Mouse (Mus musculus) thymus, postnatal 25 days (tissue): Measurements from ENCODE around the gene Mr1.
"Not testable (repeated sequence)": the region's sequence is repeated elsewhere in the genome, so short reads cannot be mapped to it uniquely, and the experiment has no call there.

Source experiments
- DNase-seq: peaks from one replicate; pipeline ENCODE4 v3.0.0; 2022

Mr1 gene

DNA sequence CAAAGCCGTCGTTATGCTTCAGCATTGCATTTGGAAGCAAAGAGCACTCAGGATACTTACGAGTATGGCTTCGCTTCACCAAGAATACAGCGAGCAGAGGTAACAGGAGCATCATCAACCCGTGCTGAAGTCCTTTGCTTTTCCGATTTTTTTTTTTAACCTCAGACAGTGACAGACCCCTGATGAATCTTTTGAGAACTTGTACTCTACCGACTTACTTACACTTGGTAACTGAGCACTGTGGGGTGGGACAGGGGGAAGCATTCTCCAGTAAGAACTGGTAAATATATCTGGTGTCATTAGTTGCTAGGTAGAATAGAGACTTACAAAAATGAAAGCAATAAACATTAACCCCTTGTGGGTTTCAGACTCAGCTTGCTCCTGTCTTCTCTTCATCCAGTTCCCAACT is at the start of gene Mr1:
Gene Mr1, minus strand, starts transcription at position 243 of the 409 bp plus-strand sequence.
- peak; percentile 53 for DNase-seq

DNA sequence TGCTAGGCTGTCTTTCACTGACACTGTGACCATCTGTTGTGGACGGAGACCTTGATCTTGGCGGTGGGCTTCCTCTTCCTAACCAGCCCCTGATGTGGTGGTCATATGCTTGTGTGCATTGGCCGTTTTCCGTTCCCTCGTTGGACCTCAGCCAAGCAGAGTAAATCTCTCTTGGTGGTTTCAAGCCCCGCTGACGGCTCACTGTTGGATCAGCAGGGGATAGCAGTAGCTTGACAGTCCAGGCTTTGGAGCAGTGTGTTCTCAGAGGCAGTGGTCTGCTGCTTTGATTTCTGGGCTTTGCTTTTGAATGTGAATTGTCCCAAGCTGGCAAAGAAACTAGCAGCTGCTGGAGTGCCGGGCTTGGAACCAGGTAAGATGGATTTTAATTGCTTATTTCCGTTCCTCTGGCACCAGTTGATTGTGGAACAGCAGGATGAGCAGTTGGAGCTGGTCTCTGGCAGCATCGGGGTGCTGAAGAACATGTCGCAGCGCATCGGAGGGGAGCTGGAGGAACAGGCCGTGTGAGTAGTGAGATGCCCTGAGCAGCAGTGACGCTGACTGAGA is 46.3 kb upstream of the Mr1 start:
- DNase-seq, result no peak

DNA sequence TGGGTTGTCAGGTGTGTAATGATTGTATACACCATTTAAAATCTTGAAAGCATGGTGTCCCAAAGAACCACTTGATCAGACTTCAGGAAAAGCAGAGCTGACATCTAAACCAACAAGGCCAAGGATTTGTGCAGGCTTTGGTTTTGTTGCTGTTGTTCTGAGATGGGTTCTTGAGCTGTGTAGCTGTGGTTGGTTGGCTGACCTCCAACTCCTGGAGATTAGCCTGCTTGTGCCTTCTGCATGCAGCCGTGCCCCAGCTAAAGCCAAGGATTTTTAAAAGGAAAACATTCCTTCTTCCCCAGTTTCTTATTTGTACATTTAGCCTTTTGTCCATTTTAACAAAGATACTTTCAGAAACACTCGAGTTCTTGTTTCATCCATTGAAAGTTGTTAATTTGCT is 45.1 kb upstream of the Mr1 start:
- DNase-seq, result no peak

DNA sequence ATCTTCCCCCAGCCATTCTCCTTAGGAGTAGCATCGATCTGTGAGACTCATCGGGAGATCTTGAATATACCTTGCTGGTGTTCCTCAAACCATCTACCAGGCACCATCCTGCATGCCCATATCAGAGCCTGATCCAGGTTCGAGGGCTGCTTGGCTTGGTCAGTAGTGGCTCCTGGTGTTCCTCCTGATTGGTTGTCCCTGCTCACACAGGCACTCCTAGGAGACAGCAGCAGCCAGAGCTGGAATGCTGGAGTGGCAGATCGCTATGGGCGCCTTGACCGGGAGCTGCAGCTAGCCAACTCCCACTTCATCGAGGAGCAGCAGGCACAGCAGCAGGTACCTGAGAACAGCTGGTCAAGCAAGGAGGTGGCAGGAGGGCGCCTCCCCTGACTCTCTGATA is 44.6 kb upstream of the Mr1 start:
- no peak for DNase-seq

DNA sequence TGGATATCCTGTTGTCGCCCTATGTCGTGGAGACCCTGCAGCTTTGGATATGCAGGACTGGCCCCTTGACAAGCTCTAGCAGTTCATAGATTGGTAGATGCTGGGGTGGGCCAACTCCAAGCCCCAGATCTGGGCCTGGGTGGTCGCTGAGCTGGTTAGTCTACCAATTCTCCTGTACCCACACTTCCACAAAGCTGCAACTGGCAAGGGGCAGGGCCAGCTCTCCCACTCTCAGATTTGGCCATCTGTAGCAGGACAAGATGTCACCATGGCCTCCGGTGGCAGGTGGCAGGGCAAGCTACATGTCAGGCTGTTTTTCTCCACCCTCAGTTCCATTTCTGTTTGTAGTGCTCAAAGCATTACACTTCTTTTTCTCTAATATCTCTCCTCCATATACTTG is 42.0 kb upstream of the Mr1 start:
- DNase-seq, result no peak

DNA sequence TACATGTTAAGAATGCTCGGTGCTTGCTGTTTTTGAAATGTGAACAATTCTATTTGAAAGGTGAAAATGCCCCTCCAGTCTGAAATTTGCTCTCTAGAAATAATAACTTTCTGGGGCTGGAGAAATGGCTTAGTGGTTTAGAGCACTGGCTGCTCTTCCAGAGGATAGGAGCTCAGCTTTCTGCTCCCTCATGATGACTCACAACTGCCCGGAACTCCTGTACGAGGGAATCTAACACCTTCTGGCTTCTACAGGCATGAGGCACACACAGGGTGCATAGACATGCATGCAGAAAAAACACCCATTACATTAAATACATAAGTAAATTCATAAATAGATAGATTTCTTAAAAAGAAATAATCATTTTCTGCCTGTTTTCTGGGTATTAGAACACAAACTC is 37.6 kb upstream of the Mr1 start:
- no peak for DNase-seq

DNA sequence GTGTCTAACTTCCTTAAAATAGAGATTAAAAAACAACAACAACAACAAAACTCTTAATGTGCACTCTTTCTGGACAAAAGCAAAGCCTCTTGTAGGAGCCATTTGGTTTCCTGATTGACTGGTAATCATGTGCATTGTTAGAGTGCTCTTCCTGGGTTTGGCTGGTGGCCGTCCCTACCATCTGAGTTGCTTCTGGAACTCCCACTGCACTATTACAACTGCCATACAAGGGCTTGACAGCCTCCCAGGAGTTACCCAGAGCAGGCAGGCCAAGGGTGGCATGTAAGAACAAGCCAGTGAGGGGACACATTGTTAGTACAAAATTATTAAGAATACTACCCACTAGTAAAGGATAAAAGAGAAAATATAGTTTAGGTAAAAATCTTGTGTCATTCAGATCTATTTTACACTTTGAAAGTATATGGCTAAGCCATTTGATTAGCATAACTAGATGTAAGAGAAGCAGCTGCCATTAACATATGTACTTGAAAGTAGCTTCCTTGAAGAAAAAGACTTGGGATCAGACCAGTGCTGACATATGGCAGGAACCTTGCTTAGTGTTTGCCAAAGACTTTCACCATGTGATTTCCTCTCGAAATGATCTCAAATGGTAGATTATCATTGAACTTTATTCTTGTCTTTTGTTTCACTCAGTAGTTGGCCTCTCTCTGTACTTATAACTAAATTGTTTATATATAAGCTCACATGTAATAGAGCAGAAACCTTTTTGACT is 31.7 kb upstream of the Mr1 start:
- no peak for DNase-seq

DNA sequence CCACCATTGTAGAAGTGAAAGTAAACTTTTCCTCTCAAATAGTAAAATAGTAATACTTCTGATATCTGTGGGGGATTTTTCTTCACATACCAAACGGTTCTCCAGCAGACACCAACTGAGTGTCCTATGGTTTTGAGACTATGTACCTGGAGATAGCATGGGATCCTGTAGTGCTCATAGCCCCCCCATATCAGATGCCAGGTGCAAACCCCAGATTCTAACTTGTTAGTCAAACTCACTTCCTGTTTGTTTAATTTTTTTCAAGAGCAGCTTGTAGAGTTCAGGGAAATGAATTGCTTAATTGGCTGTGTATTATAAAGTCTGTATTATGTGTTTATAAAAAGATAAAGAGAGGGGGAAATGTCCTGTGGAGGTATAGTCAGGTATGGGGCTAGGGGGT is 27.8 kb upstream of the Mr1 start:
- DNase-seq, result peak; percentile 42

DNA sequence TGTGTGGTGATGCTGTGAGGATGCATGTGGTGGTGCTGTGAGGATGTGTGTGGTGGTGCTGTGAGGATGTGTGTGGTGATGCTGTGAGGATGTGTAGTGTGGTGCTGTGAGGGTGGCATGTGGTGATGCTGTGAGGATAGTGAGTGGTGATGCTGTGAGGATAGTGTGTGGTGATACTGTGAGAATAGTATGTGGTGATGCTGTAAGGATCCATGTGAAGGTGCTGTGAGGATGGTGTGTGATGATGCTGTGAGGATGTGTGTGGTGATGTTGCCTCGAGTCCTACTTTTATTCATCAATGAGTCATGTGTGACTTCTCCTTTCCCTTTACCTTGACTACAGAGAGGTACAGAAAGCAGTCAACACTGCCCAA is 27.0 kb upstream of the Mr1 start:
- DNase-seq, result not testable (repeated sequence)

DNA sequence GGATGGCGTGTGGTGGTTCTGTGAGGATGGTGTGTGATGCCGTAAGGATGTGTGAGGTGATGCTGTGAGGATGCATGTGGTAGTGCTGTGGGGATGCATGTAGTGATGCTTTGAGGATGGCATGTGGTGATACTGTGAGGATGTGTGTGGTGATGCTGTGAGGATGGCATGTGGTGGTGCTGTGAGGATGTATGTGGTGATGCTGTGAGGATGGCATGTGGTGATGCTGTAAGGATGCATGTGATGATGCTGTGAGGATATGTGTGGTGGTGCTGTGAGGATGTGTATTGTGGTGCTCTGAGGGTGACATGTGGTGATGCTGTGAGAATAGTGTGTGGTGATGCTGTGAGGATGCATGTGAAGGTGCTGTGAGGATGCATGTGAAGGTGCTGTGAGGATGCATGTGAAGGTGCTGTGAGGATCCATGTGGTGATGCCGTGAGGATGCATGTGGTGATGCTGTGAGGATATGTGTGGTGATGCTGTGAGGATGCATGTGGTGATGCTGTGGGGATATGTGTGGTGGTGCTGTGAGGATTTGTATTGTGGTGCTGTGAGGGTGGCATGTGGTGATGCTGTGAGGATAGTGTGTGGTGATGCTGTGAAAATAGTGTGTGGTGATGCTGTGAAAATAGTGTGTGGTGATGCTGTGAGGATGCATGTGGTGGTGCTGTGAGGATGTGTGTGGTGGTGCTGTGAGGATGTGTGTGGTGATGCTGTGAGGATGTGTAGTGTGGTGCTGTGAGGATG is 26.5 kb upstream of the Mr1 start:
- DNase-seq, result no peak

DNA sequence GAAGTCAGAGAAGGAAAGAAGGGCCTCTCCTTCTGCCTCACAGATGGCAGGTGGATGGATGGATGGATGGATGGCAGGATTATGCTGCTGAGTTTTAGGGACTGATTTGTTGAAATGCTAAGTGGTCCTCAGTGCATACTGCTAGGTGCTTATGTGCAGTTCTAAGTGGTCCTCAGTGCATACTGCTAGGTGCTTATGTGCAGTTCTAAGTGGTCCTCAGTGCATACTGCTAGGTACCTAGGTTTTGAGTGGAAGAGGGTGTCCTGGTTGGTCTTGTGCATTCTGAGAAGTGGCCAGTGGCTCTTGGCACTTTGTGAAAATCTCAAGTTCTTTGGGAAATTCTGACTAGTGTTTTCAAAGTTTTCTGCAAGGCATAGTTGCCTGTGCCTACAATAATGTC is 23.3 kb upstream of the Mr1 start:
- no peak for DNase-seq

DNA sequence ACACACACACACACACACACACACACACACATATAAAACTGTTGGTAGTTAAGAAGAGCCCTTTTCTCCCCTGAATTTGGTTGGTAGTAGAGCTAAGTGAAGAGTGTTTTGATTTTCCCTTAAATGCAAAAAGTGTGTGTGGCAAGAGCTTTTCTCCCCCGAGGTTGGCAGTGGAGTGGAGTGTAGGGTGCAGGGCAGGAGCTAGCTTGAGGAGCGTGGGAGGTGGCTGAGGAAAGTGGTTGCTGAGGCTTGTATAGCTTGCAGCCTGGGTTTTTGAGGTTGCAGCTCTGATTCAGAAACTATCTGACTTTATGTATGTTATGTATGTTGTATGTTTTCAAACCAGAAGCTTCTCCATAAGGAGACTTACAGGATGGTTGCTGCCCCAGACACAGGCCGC is 20.8 kb upstream of the Mr1 start:
- no peak for DNase-seq

DNA sequence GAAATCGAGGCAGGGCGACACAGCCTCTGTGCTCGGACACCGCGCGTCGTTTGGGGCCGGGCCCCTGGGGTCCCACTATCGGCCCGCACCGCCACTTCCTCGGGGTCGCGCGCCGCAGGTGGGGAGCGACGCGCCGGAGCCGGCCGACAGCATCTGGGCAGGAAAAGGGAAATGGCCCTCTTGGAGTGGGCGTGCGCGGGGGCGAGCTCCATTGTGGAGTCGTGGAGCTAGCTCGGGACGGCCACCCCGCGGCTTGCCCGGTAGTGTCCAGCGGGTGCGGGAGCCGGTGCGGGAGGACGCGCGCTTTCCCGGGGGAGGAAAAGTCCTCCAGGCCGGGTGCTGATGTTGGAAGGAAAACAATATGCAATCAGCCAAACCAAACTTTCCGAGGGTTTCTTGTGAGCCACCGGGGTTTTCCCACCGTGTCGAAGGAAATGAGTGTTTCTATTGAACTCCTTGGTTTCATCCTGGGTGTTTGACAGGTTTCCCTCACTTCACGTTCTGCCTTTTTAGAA is 12.4 kb upstream of the Mr1 start:
- DNase-seq, result peak; percentile 70

DNA sequence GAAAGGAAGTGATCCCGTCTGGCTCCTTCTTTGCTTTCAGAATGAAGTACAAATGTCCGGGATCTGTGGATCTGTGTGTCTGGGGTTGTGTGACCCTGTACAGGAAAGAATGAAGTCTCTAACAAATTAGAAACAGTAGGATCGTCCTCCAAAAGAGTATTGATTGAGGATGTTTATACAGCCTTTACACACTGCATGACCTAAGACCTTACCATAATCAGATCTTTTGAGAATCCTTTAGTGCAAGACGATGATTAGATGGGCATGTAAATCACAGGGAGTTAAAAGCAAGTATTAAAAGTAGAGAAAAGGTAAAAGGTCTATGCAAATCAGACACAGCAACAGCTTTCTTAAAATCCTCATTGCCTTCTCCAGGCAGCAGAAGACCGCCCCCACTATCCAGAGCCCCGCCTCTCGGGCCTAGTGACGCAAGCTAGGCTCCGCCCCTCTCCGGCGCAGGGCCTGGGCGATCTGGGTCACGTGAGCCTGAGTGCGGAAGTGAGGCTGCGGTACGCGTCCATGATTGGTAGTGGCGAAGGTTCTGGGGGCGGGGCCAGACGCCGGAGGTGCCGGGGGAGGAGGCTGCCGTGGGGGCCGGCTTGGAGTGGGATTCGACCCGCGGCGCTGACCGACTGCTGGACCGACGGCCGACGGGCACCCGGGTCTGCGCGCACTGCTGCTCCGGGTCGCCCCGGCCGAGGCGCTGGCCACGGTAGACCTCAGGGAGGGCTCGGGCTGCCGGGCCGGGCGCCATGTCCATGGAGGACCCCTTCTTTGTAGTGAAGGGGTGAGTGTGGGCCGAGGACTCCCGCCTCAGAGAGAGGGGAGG is 11.7 kb upstream of the Mr1 start, which contains the start of gene Stx6:
Gene Stx6, plus strand, starts transcription at position 575 of the 829 bp plus-strand sequence.
- DNase-seq, result peak; percentile 100

DNA sequence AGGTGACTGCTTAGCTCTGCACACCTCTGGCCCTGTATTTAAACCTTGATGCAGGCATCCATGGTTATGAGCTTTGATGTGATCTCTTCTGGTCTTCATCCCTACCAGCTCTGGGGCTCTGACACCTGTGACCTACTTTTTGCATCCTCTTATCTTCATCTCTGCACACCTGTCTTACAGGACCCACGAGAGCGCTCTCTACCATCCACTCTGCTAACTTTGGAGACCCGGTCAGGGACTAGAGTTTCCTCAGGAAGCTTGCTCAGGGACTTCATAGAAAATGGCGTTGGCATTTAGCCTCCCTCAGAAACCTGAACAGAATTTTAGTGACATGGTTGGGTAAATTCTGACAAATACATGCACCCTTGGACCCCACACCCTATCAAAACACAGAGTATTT is 7.3 kb upstream of the Mr1 start:
- DNase-seq, result peak; percentile 74

DNA sequence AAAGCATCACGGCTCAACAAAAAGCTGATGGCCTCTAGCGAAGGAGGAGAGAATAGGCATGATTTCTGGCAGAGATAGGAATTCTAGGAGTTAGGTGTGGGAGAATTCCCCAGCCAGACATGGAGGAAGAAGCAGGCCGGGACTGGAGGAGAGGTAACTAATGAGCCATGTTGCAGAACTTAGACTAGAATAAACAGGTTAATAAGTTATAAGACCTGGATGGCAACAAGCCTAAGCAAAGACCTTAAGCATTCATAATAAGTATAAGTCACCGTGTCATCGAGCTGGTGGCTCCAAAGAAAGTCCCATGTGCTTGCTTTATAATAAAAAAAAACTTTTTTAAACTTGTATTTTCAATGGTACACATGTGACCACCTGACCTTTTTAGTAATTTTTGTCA is 4.2 kb upstream of the Mr1 start:
- no peak for DNase-seq

DNA sequence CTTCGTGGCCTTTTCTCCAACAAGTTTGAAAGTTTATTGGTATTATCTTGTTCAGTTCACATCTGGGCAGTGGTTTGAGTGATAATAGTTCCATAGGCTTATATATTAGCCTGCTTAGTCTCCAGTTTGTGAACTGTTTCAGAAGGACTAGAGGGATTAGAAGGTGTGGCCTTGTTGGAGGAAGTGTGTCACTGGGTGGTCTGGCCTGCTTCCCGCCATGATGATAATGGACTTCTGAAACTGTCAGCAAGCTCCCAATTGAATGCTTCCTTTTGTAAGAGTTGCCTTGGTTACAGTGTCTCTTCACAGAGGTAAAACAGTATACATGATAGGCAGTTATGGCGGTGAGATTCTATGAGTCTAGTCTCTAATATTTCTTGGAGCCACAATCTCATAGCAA is 2.8 kb upstream of the Mr1 start:
- DNase-seq, result no peak

DNA sequence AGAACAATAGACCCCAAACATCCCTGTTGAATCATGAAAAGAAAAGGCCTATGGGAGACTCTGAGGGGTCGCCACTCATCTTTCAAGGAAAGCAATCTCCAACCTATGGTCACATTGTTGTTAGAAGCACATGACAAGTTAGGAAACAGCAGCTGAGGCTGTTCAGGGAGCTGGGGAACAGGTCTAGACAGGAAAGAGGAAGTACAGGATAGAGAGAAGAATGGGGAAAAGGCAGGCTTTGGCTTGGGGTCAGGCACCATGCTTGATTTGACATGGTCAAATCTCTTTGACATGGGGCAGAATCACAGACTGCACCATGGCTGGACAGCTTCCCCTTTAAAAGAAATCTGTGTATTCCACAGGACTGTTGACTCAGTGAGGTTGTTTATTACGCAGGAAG is 614 bp upstream of the Mr1 start:
- DNase-seq, result no peak

DNA sequence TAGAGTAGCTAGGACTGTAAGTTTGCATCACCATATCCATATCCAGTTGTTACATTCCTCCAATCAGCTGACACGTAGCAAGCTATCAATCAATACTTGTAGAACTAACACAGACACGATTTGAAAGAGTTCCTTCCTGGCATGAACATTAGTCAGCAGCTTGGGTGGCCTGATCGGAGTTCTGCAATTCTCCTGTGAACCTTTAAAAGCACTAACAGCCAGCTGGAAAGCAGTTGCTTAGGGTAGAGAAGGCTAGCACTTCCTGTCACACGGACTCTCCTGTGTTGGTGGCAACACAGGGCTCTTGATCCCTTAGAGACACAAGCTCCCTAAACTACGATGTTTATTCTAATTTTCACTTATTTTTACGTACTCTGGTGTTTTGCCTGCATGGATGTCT is 994 bp downstream of the Mr1 start:
- peak; percentile 59 for DNase-seq

DNA sequence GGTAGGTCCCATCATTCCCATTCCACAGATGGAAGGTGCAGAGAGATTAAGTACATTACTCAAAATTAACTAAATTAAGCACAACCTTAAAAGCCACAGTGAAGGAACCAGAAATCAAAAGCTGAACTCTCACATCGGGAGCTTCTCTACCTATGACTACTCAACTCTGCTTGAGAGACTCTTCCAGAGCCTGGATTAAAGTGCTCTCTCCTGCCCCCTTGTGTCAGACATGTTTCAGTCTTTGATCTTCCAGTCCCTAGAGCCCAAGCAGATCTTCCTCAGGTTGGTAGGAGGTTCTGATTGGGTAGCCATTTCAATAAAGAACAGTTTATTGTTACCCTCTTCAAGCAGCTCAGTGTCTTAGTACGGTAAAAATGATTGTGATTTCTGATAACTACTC is 6.5 kb downstream of the Mr1 start:
- DNase-seq, result peak; percentile 82

DNA sequence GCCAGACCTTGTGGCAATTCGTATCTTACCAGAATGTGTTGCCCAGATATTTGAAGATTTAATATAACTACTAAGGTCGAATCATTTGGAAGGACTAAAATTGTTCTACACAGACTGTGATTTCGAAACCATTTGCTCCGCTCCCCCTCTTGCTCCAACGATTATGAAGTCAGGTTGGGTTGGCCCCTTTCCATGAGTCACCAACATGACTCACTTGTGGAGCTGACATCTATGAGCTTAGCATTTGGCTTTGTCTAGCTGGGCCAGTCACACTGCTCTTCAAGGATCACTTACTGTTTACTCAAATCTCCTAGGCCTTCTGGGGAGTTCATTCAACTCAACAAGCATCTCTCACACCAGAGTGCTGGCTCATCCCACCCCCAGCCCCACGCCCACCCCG is 7.8 kb downstream of the Mr1 start:
- no peak for DNase-seq

DNA sequence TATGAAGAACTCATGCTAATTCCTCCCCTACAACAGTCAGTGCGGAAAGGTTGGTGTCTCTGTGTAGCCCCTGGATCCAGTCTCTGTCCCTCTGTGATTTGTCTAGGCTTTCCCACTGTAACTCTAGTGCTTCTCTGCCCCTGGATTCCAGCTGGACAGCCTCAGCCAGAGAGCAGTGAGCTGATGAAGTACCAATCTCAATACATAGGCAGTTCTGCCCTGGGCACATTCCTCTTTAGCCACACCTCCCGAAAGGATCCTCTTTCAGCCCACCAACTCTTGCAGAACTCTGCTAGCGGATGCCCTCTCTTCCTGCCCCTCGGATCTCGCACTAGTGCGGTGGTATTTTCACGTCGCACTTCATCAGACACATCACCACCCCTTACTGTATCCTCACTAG is 11.7 kb downstream of the Mr1 start:
- no peak for DNase-seq

DNA sequence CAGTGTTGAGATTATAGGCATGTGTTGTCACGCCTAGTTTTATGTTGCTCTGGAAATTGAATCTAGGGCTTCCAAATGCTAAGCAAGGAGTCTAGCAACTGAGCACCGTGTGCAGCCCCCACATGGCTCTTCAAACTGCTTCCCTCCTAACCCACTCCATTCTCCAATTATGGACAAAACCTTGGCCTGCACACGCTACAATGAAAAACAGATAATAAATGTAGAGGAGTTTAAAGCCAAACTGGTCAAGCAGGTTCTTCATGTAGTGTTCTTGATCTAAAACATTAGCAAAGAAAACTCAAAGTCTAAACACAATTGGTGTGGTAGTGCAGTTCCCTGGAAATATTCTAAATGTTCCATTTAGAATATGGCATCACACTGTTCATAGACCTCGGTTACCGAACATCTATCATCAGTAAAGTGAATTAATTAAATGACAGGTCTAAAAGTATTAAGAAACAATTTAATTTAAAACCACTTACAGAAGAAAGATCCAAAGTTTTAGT is 19.1 kb downstream of the Mr1 start:
- DNase-seq, result no peak
